Mouse (Mus musculus) C2C12 (cell line): ENCODE measurements around the gene Ssbp3.

Source experiments
- CTCF ChIP-seq: IDR thresholded peaks from one replicate; pipeline ENCODE4 v1.5.1; 2011; ENCODE audit not compliant: control insufficient read depth, insufficient read depth, insufficient read length
- MYOD1 ChIP-seq: IDR thresholded peaks from one replicate; pipeline ENCODE4 v1.6.1; 2011; ENCODE audit warnings: low read depth; ENCODE audit not compliant: control insufficient read depth, insufficient read length
- MYOG ChIP-seq: IDR thresholded peaks from one replicate; pipeline ENCODE4 v1.6.1; 2011; ENCODE audit not compliant: control insufficient read depth, insufficient read length; ENCODE audit errors: extremely low read depth
- USF1 ChIP-seq: IDR thresholded peaks from one replicate; pipeline ENCODE4 v1.6.1; 2011; ENCODE audit warnings: low read depth, mild to moderate bottlenecking, control low read depth, moderate library complexity

DNA sequence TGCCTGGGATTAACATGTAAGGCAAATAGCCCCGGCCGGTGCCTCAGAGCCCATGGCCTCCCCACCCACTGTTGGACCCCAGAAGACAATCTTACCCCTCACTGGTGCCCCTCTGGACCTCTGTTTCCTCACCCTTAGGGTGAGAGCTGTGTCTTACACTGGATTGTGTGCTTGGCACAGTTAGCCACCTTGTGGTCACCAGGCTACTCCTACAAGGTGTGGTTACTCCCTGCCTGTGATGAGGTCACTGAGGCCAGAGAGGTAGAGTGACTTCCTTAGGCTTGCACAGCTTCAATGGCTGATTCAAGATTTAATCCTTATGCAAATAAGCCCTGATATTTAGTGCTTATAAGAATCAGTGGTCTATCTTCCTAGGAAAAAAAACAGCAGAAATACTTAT lies 126.5 kb downstream of the Ssbp3 start:
- no peak for TF ChIP-seq USF1
- no peak for TF ChIP-seq MYOG
- no peak for TF ChIP-seq CTCF
- TF ChIP-seq MYOD1: no peak
